Mouse (Mus musculus) cerebellum, postnatal 14 days (tissue): ENCODE data around the gene Mbnl1.

Experiments
- DNase-seq, 2 experiments: peaks; one replicate each; pipeline ENCODE4 v3.0.0; 2021; ENCODE audit warnings: mixed read lengths in 2 of 2

The Mbnl1 gene

GRCm38 (mm10) chr3:60519337-60519736 is 46.7 kb downstream of the Mbnl1 start:
- DNase-seq = no peak

GRCm38 (mm10) chr3:60524127-60524526 is 51.5 kb downstream of the Mbnl1 start:
- no peak for DNase-seq

- DNase-seq = no peak
These were observed 58.7 kb downstream of the Mbnl1 start for GRCm38 (mm10) chr3:60531286-60531685.

- DNase-seq = no peak
These were observed 59.2 kb downstream of the Mbnl1 start for GRCm38 (mm10) chr3:60531826-60532225.

- DNase-seq = no peak
These were observed 62.6 kb downstream of the Mbnl1 start for GRCm38 (mm10) chr3:60535224-60535623.

- no peak for DNase-seq
These were observed 64.4 kb downstream of the Mbnl1 start for GRCm38 (mm10) chr3:60537063-60537462.

GRCm38 (mm10) chr3:60538214-60538971 is 65.8 kb downstream of the Mbnl1 start:
- DNase-seq = no peak

- DNase-seq = no peak
These were observed 68.5 kb downstream of the Mbnl1 start for GRCm38 (mm10) chr3:60541121-60541520.

- DNase-seq = no peak
These were observed 73.6 kb downstream of the Mbnl1 start for GRCm38 (mm10) chr3:60546196-60546595.

GRCm38 (mm10) chr3:60546904-60547303 is 74.3 kb downstream of the Mbnl1 start:
- DNase-seq = no peak

- DNase-seq = no peak
These were observed 77.9 kb downstream of the Mbnl1 start for GRCm38 (mm10) chr3:60550492-60550891.

GRCm38 (mm10) chr3:60551650-60552049 is 79.0 kb downstream of the Mbnl1 start:
- no peak for DNase-seq

GRCm38 (mm10) chr3:60553011-60553410 is 80.4 kb downstream of the Mbnl1 start:
- DNase-seq = no peak

- no peak for DNase-seq
These were observed 84.0 kb downstream of the Mbnl1 start for GRCm38 (mm10) chr3:60556596-60556995.

GRCm38 (mm10) chr3:60558252-60558862 is 85.7 kb downstream of the Mbnl1 start:
- DNase-seq = no peak

- no peak for DNase-seq
These were observed 87.1 kb downstream of the Mbnl1 start for GRCm38 (mm10) chr3:60559762-60560161.

- DNase-seq = no peak
These were observed 91.1 kb downstream of the Mbnl1 start for GRCm38 (mm10) chr3:60563529-60564243.

- no peak for DNase-seq
These were observed 91.6 kb downstream of the Mbnl1 start for GRCm38 (mm10) chr3:60564244-60564643.

- no peak for DNase-seq
These were observed 92.6 kb downstream of the Mbnl1 start for GRCm38 (mm10) chr3:60565204-60565603.

GRCm38 (mm10) chr3:60565950-60566349 is 93.3 kb downstream of the Mbnl1 start:
- no peak for DNase-seq

- DNase-seq = no peak
These were observed 95.6 kb downstream of the Mbnl1 start for GRCm38 (mm10) chr3:60568171-60568684.

GRCm38 (mm10) chr3:60568801-60569568 is 96.4 kb downstream of the Mbnl1 start:
- DNase-seq = no peak

- DNase-seq = no peak
These were observed 97.2 kb downstream of the Mbnl1 start for GRCm38 (mm10) chr3:60569781-60570180.
